Mouse (Mus musculus): ENCODE results near the gene Taar8a. TPM values are rescaled to one million over a fixed set of nuclear protein-coding genes. Genes with fewer than 3 reads are reported as not detected.
"Not testable (repeated sequence)": the region's sequence is repeated elsewhere in the genome, so short reads cannot be mapped to it uniquely, and the experiment has no call there.

The Taar8a gene
- polyA plus RNA-seq, 1 experiment from 2014 or later = not detected

DNA sequence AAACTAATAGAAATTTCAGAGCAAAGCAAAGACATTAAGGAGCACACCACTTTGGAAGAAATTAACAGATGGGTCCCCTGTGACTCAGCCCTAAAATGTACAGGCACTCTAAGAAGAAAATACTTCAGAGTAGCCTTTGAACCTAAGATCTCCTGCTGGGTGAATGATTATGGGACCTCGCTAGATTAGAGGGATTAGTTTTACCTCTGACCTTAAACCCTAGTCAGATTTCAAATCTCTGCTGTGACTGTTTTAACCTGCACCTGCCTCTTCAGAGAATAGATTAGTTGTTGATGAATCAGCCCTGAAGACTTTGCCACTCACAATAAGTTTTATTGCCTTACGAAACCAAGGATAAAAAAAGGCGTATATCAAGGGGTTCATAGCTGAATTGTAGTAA is 31.9 kb downstream of the Taar8a start:
- H3K27me3 ChIP-seq (ENCODE audit: control insufficient read depth, insufficient read depth, low read length) = no peaks in the 10 kb centered on the region
- WGBS = 62% methylated on average over 3 of the region's 3 CpGs
- ATAC-seq (ENCODE audit: insufficient number of reproducible peaks, insufficient read depth, low FRiP score, low read depth) = no peak
- H3K4me1 ChIP-seq (ENCODE audit: control insufficient read depth, insufficient read depth, low read length) = no peaks in the 10 kb centered on the region
- H3K4me3 ChIP-seq (ENCODE audit: low read depth, low read length) = no peak overlapping the region
- H3K27ac ChIP-seq (ENCODE audit: low read length) = no peak overlapping the region
- H3K36me3 ChIP-seq (ENCODE audit: control insufficient read depth, insufficient read depth, low read length) = no peaks in the 10 kb centered on the region
- no peaks in the 10 kb centered on the region for H3K9me3 ChIP-seq (ENCODE audit: control insufficient read depth, low read depth, low read length)
- no peak overlapping the region for H3K9ac ChIP-seq (replicated peaks; ENCODE audit: low read depth, low read length)
- H3K4me2 ChIP-seq (replicated peaks; ENCODE audit: low read depth, low read length) = no peak overlapping the region

DNA sequence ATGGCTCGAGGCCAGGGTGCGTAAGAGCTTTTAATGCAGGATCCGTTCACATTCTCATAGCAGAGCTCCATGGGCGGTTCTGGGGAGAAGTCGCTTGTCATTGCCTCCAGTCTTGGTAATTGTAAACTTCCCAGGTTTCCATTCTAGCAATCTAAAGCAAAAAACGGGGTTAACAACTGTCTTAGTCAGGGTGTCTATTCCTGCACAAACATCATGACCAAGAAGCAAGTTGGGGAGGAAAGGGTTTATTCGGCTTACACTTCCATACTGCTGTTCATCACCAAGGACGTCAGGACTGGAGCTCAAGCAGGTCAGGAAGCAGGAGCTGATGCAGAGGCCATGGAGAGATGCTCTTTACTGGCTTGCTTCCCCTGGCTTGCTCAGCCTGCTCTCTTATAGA is 33.1 kb downstream of the Taar8a start, which contains the start of gene Taar9:
TSS of gene Taar9 (minus strand) at position 101 of the 400 bp plus-strand sequence.
- H3K4me2 ChIP-seq (replicated peaks; ENCODE audit: low read depth, low read length); H3K36me3 ChIP-seq (ENCODE audit: control insufficient read depth, insufficient read depth, low read length); H3K9ac ChIP-seq (replicated peaks; ENCODE audit: low read depth, low read length); H3K27me3 ChIP-seq (ENCODE audit: control insufficient read depth, insufficient read depth, low read length); H3K4me1 ChIP-seq (ENCODE audit: control insufficient read depth, insufficient read depth, low read length); ATAC-seq (ENCODE audit: insufficient number of reproducible peaks, insufficient read depth, low FRiP score, low read depth); H3K9me3 ChIP-seq (ENCODE audit: control insufficient read depth, low read depth, low read length); H3K4me3 ChIP-seq (ENCODE audit: low read depth, low read length); H3K27ac ChIP-seq (ENCODE audit: low read length): not testable (repeated sequence)
- WGBS = 78% methylated on average over 8 of the region's 8 CpGs

DNA sequence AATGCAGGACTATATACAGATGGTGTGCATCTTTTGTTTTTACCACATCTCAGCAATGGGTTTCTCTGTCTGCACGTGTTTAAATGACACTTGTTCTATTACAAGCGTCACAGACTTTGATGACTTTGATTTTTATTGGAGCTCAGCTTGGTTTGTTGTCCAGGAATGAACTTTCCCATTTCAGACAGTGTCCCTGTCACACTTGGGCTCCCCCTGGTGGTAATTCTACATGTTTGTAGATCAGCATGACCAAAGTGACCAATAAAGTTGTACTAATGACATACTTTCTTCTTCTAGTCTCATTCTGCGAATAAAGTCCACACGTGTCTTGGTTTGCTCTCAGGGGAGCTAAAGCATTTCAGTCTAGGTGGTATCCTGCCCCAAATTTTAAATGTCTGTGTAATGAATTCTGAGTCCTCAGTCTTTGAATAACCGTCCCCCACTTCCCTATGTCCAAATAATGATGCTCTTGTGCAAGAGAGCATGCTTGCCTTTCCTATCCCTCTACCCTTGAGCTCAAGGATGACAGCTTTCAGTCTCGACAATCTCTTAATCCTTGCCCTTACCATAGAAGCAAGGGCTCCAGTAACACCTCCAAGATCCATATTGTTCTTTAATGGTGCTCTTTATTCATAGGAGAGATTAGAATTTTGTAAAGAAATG is 34.9 kb downstream of the Taar8a start:
- no peaks in the 10 kb centered on the region for H3K9me3 ChIP-seq (ENCODE audit: control insufficient read depth, low read depth, low read length)
- no peaks in the 10 kb centered on the region for H3K27me3 ChIP-seq (ENCODE audit: control insufficient read depth, insufficient read depth, low read length)
- H3K27ac ChIP-seq (ENCODE audit: low read length) = no peak overlapping the region
- H3K36me3 ChIP-seq (ENCODE audit: control insufficient read depth, insufficient read depth, low read length) = no peaks in the 10 kb centered on the region
- no peak overlapping the region for H3K4me3 ChIP-seq (ENCODE audit: low read depth, low read length)
- no peak overlapping the region for H3K9ac ChIP-seq (replicated peaks; ENCODE audit: low read depth, low read length)
- WGBS = 51% methylated on average over 6 of the region's 6 CpGs
- no peaks in the 10 kb centered on the region for H3K4me1 ChIP-seq (ENCODE audit: control insufficient read depth, insufficient read depth, low read length)
- no peak for ATAC-seq (ENCODE audit: insufficient number of reproducible peaks, insufficient read depth, low FRiP score, low read depth)
- no peak overlapping the region for H3K4me2 ChIP-seq (replicated peaks; ENCODE audit: low read depth, low read length)

Other genes starting within 250 kb of the Taar8a start
- gene Vnn3, start 225.0 kb upstream of the Taar8a start, polyA plus RNA-seq (2014; fragmentation: Nextera tagmentation; extraction: Ambion mirVana) = 0.27 TPM in 1 of 2 replicates, not detected in the other
- 1.9 and 2.5 TPM in 2 replicates for gene Vnn1, start 181.8 kb upstream of the Taar8a start, polyA plus RNA-seq (2014; fragmentation: Nextera tagmentation; extraction: Ambion mirVana)
- gene Taar1, start 156.1 kb upstream of the Taar8a start, polyA plus RNA-seq (2014; fragmentation: Nextera tagmentation; extraction: Ambion mirVana) = not detected in 2 replicates
- not detected in 2 replicates for gene Taar2, start 137.9 kb upstream of the Taar8a start, polyA plus RNA-seq (2014; fragmentation: Nextera tagmentation; extraction: Ambion mirVana)
- not detected in 2 replicates for gene Taar3, start 126.9 kb upstream of the Taar8a start, polyA plus RNA-seq (2014; fragmentation: Nextera tagmentation; extraction: Ambion mirVana)
- gene Taar4, start 116.0 kb upstream of the Taar8a start, polyA plus RNA-seq (2014; fragmentation: Nextera tagmentation; extraction: Ambion mirVana) = not detected in 2 replicates
- not detected in 2 replicates for gene Taar5, start 105.8 kb upstream of the Taar8a start, polyA plus RNA-seq (2014; fragmentation: Nextera tagmentation; extraction: Ambion mirVana)
- gene Taar6, start 90.9 kb upstream of the Taar8a start, polyA plus RNA-seq (2014; fragmentation: Nextera tagmentation; extraction: Ambion mirVana) = not detected in 2 replicates
- gene Taar7a, start 83.0 kb upstream of the Taar8a start, polyA plus RNA-seq (2014; fragmentation: Nextera tagmentation; extraction: Ambion mirVana) = not detected in 2 replicates
- not detected in 2 replicates for gene Taar7b, start 76.6 kb upstream of the Taar8a start, polyA plus RNA-seq (2014; fragmentation: Nextera tagmentation; extraction: Ambion mirVana)
- not detected in 2 replicates for gene Taar7d, start 49.3 kb upstream of the Taar8a start, polyA plus RNA-seq (2014; fragmentation: Nextera tagmentation; extraction: Ambion mirVana)
- gene Taar7e, start 38.9 kb upstream of the Taar8a start, polyA plus RNA-seq (2014; fragmentation: Nextera tagmentation; extraction: Ambion mirVana) = not detected in 2 replicates
- gene Taar7f, start 27.0 kb upstream of the Taar8a start, polyA plus RNA-seq (2014; fragmentation: Nextera tagmentation; extraction: Ambion mirVana) = not detected in 2 replicates
- not detected in 2 replicates for gene Taar8b, start 15.8 kb downstream of the Taar8a start, polyA plus RNA-seq (2014; fragmentation: Nextera tagmentation; extraction: Ambion mirVana)
- gene Taar8c, start 25.4 kb downstream of the Taar8a start, polyA plus RNA-seq (2014; fragmentation: Nextera tagmentation; extraction: Ambion mirVana) = not detected in 2 replicates
- gene Taar9, start 33.0 kb downstream of the Taar8a start, polyA plus RNA-seq (2014; fragmentation: Nextera tagmentation; extraction: Ambion mirVana) = not detected in 2 replicates
- 93.1 and 93.2 TPM in 2 replicates for gene Stx7, start 72.8 kb downstream of the Taar8a start, polyA plus RNA-seq (2014; fragmentation: Nextera tagmentation; extraction: Ambion mirVana)
- gene Moxd1, start 147.0 kb downstream of the Taar8a start, polyA plus RNA-seq (2014; fragmentation: Nextera tagmentation; extraction: Ambion mirVana) = 11.2 and 16.1 TPM in 2 replicates

Measured in stomach, embryonic 14.5 days (tissue).